Mouse (Mus musculus) thymus, adult 2 months (tissue): ENCODE measurements around the gene Faxc. TPM values are rescaled to one million over a fixed set of nuclear protein-coding genes. Genes with fewer than 3 reads are reported as not detected.

Experiments
- DNase-seq: peaks from one replicate; pipeline ENCODE4 v3.0.0; 2021
- H3K27ac ChIP-seq: fragments of 200-500 bp; 2 replicates; pipeline ENCODE4 v1.5.1; 2012; ENCODE audit warnings: low read length, control low read depth; ENCODE audit not compliant: control insufficient read depth, insufficient read depth
- H3K27me3 ChIP-seq: fragments of 200-500 bp; 2 replicates; pipeline ENCODE4 v1.6.1; 2012; ENCODE audit warnings: mild to moderate bottlenecking, low read length, moderate library complexity, mixed read lengths; ENCODE audit not compliant: control insufficient read depth, insufficient read depth
- H3K36me3 ChIP-seq: fragments of 200-500 bp; 2 replicates; pipeline ENCODE4 v1.6.1; 2012; ENCODE audit warnings: mild to moderate bottlenecking, low read length, moderate library complexity; ENCODE audit not compliant: control insufficient read depth, insufficient read depth
- H3K4me1 ChIP-seq: fragments of 200-500 bp; replicated peaks from 2 replicates; pipeline ENCODE4 v1.6.1; 2012; ENCODE audit warnings: low read length; ENCODE audit not compliant: control insufficient read depth, insufficient read depth
- H3K4me3 ChIP-seq: fragments of 200-500 bp; 2 replicates; pipeline ENCODE4 v1.5.1; 2012; ENCODE audit warnings: mild to moderate bottlenecking, low read length, control low read depth, moderate library complexity; ENCODE audit not compliant: control insufficient read depth, insufficient read depth
- CTCF ChIP-seq: fragments of 200-500 bp; IDR thresholded peaks from 2 replicates; pipeline ENCODE4 v1.5.1; 2012; ENCODE audit warnings: mild to moderate bottlenecking, control low read depth, low read length, moderate library complexity, borderline replicate concordance; ENCODE audit not compliant: control insufficient read depth, poor library complexity, insufficient read depth; ENCODE audit errors: extremely low read depth
- POLR2A ChIP-seq: fragments of 200-500 bp; IDR thresholded peaks from 2 replicates; pipeline ENCODE4 v1.6.1; 2012; ENCODE audit warnings: mild to moderate bottlenecking, low read length, control low read depth, moderate library complexity; ENCODE audit not compliant: control insufficient read depth, poor library complexity, insufficient read depth; ENCODE audit errors: extremely low read depth
- WGBS: fragments of 180-500 bp; shearing (Covaris S2); methylation state at CpG from one replicate; pipeline ENCODE4 v1.1.7; 2018; 5-methylcytosine and 5-hydroxymethylcytosine counted together
- polyA plus RNA-seq: library from polyadenylated mRNA; depleted of rRNA; stranded (reverse); fragments of >200 nt; gene quantifications from 2 replicates; pipeline ENCODE4 v1.2.3, GENCODE M21; 2012

Faxc gene
- polyA plus RNA-seq, 1 experiment = 0.40 TPM

DNA sequence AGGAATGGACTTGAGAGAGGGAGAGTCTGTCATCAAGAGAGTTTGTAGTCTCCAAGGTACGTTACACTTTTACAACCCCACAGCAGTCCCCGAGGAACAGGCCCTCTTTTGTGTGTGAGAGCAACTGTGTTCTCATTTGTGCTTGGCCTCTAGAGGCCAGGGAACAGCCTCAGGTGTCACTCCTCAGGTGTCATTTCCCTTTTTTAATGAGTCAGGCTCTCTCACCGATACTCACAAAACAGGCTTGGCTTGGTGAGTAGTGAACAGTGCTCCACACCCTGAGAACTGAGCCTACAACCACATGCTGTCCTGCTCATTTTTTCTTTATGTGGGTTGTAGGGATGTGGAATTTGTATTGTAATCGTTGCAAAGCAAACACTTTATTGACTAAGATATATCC, 49.3 kb downstream of the Faxc start:
- WGBS = 82% methylated on average over 4 of the region's 4 CpGs
- DNase-seq = no peak
- H3K27me3 ChIP-seq = no peaks in the 10 kb centered on the region

DNA sequence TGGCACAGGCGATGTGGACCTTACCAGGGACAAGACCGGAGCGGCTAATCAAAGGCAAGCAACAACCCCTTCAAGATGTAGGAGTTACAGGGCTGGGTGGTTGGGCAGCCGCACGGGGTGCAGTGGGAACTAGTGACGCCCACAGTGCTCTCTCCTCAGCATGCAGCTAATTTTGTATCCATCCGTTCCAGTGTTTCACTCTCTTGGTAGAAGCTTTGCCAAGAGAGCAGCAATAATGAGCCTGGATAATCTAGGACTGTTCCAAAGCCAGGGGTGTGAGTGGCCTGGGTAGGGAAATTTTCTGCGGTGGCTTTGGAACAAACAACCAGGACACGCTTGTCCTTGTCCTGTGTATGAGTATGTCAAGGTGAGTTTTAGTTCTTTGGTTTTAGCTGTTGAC, 51.3 kb downstream of the Faxc start:
- no peaks in the 10 kb centered on the region for H3K36me3 ChIP-seq
- no peak for TF ChIP-seq POLR2A
- no peak for TF ChIP-seq CTCF
- no peak overlapping the region for H3K27ac ChIP-seq
- WGBS = 96% methylated on average over 9 of the region's 9 CpGs
- no peaks in the 10 kb centered on the region for H3K27me3 ChIP-seq
- DNase-seq = no peak
- H3K4me1 ChIP-seq = no peaks in the 10 kb centered on the region
- H3K4me3 ChIP-seq = no peak overlapping the region

More for the DNA sequence above, 49.3 kb downstream of the Faxc start:
- no peaks in the 10 kb centered on the region for H3K4me1 ChIP-seq
- H3K36me3 ChIP-seq = no peaks in the 10 kb centered on the region
- no peak for TF ChIP-seq POLR2A
- no peak for TF ChIP-seq CTCF
- no peak overlapping the region for H3K4me3 ChIP-seq
- no peak overlapping the region for H3K27ac ChIP-seq

- WGBS = 88% methylated on average over 8 of the region's 8 CpGs
- TF ChIP-seq CTCF = no peak
- no peak for TF ChIP-seq POLR2A
- no peak overlapping the region for H3K27ac ChIP-seq
- H3K36me3 ChIP-seq = no peaks in the 10 kb centered on the region
- DNase-seq = no peak
- no peaks in the 10 kb centered on the region for H3K4me1 ChIP-seq
- H3K27me3 ChIP-seq = no peaks in the 10 kb centered on the region
- H3K4me3 ChIP-seq = no peak overlapping the region
Measured at GRCm38 (mm10) chr4:21986857-21987256, 55.7 kb downstream of the Faxc start.

GRCm38 (mm10) chr4:21987460-21987859, 56.3 kb downstream of the Faxc start:
- 88% methylated on average over 10 of the region's 10 CpGs for WGBS
- TF ChIP-seq CTCF (no peak), POLR2A (no peak)
- no peaks in the 10 kb centered on the region for H3K36me3 ChIP-seq

GRCm38 (mm10) chr4:21989571-21990091, 58.5 kb downstream of the Faxc start:
- no peak for DNase-seq
- H3K4me1 ChIP-seq = no peaks in the 10 kb centered on the region
- H3K27ac ChIP-seq = no peak overlapping the region
- TF ChIP-seq POLR2A = no peak
- TF ChIP-seq CTCF = no peak
- H3K36me3 ChIP-seq = no peaks in the 10 kb centered on the region
- no peaks in the 10 kb centered on the region for H3K27me3 ChIP-seq
- WGBS = 11% methylated on average over 3 of the region's 3 CpGs
- no peak overlapping the region for H3K4me3 ChIP-seq

More at GRCm38 (mm10) chr4:21987460-21987859, 56.3 kb downstream of the Faxc start:
- Histone ChIP-seq H3K27me3 (no peaks in the 10 kb centered on the region), H3K27ac (no peak overlapping the region), H3K4me3 (no peak overlapping the region), H3K4me1 (no peaks in the 10 kb centered on the region)
- DNase-seq = no peak

- no peaks in the 10 kb centered on the region for H3K36me3 ChIP-seq
- TF ChIP-seq CTCF (no peak), POLR2A (no peak)
- H3K27me3 ChIP-seq = no peaks in the 10 kb centered on the region
- no peak for DNase-seq
- 39% methylated on average over 3 of the region's 3 CpGs for WGBS
- H3K4me1 ChIP-seq = no peaks in the 10 kb centered on the region
- no peak overlapping the region for H3K27ac ChIP-seq
- no peak overlapping the region for H3K4me3 ChIP-seq
Measured at GRCm38 (mm10) chr4:21990580-21991235, 59.6 kb downstream of the Faxc start.
